Mouse (Mus musculus): ENCODE results near the gene Srp9. TPM values are rescaled to one million over a fixed set of nuclear protein-coding genes. Genes with fewer than 3 reads are reported as not detected.

Gene Srp9
- total RNA-seq, 4 experiments from 2014 or later, result 41.5 to 49.1 (median 45.6) TPM

DNA sequence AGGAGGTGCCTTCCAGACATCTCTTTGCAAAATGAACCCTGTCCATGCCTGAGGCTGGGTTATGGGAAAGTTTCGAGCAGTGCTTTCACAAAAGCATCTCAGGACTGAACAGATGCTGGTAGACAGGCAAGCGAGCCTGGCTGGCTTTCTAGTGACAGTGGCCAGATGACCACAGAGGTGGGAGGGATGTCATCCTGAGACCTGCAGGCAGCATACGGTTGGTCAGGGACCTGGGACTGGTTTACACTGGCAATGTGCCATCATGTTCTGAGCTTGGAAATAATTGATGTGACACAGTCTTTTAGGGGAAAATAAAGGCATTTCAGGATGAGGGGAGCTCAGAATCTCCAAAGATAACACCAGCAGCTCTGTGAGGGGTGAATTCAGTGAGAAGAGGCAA is 19.5 kb upstream of the Srp9 start:
- DNase-seq (ENCODE audit: low spot score in 2 of 2), result no peak

DNA sequence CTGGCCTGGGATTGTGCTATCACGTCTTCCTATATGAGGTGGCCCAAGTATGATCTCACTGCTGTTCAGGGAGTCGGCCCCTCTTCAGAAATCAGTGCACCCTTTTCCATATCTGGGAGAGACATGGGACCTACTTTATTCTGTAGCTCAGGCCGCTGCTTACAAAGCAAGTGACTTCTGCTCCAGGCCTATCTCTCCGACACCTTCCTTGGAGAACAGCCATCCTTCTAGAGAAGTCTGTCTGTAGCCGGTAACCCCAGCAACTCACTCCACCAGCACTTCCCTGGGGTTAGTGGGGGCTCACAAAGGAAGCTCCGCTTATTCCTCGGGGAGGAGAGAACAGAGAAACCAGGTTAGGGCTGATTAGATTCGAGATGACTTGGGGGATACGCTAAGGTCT is 17.3 kb upstream of the Srp9 start:
- DNase-seq (ENCODE audit: low spot score in 2 of 2), result no peak

DNA sequence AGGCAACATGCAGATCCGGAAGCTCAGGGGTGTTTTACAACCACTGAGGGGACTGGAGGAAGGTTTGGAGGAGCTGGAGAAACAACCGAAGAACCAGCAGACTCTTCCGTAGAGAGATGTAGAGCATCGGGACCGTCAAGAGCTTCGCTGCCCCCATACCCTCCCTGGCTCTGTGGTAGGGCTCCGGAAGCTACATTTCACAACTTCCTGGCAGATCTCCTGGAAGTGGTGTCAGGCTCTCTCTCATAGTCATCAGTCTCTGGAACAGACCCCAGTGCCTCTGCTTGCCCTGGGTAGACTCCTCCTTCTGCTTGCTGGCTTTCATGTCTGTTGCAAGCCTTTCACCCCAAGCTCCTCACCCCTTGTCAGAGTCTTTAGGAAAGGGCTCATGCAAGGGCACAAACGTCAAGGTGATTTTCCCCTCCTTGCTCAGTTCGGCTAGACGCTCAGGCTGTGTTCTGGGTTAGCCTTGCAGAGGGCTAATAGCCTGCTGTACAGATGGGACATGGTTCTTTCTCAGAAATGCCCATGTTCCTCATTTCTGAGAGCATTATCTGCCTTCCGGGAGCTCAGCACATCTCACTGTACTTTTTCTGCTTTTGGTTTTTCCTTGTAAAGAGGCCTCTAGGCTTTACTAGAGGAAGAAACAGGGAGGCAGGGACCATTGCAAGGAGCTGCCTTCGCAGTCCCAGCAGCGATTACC is 16.0 kb upstream of the Srp9 start:
- DNase-seq (ENCODE audit: low spot score in 2 of 2), result peak in 1 of 2 experiments; percentile 38

DNA sequence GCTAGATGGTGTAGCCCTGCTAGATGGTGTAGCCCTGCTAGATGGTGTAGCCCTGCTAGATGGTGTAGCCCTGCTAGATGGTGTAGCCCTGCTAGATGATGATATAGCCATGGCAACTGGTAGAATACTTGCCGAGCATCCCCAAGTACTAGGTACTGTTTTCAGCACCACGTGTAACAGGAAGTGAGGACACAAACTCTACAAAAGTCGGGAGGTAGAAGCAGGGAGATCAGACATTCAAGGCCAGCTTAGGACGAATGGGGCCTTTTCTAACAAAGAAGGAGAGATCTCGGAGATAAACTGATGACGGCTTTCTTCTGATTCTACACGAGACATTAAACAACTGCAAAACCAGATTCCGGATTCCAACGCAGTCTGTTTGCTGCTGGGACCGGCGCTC is 14.4 kb upstream of the Srp9 start:
- DNase-seq (ENCODE audit: low spot score in 2 of 2), result no peak

DNA sequence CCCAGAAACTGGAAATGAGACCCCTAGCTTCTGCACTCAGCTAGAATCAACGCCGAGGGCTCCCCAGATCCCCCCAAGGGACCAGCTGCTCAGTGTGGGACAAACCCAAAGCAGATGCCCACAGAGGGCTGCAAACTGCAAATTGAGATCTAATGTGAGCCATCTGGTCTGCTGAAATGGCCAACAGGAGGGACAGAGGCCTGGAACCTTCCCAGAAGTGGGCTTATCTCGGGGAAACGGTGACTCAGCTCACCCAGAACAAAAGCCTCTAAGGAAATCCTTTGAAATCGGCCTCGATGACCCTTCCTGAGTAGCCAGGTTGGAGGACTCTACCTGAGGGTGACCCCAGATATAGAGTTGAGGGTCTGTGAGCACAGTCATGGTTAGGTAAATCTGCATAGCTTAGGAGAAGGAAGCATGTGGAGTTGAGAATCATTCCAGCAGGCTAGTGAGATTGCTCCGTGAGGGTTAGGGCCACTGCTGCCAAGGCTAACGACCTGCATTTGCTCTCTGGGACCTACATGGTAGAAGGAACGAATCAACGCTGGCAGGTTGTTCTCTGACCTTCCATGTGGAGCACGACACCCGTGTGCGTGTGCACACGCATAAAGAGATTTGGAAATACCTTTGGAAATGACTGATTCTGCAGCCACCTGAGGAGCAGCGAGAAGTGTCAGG is 13.7 kb upstream of the Srp9 start:
- no peak for DNase-seq (ENCODE audit: low spot score in 2 of 2)

DNA sequence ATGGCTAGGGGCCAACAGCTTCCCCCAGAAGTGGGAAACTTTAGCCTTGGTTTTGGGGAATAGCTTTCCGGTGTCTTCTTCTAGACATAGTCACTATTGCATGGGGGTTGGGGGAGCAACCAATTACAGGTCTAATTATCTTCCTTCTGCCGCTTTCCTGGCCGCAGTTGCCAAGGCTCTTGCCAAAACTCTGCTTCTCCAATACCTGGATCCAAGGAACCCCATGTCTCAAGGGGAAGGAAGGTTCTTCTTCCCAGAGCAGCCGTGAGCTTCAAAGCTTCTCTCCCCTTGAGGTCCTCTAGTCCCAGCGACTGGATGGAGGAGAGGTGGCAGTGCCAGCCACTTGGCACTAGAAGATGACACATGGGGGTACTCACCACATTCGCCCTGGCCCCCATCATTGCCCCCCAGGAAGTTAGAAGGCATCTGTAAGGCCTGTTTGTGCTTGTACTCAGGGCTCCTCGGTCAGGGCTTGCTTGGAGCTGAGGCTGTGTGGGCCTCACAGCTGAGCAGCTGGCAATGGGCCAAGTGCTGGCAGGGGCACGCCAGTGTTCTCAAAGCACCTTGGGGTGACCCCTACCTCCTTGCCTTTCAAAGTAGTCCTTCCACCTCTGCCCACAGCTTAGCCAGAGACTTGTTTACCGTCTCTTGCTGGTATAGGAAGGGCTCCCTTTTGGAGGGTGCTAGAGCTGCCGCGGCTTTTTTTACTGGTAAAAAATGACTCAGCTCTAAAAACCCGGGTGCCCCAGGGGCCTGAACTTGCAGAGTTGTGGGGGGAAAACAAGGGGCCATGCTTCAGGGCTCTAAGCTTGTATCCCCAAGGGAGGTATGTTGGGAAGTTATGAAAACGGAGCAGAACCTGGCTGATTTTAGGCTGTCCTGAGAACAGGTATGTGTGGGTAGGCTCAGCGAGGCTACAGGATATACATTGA is 12.9 kb upstream of the Srp9 start:
- no peak for DNase-seq (ENCODE audit: low spot score in 2 of 2)

DNA sequence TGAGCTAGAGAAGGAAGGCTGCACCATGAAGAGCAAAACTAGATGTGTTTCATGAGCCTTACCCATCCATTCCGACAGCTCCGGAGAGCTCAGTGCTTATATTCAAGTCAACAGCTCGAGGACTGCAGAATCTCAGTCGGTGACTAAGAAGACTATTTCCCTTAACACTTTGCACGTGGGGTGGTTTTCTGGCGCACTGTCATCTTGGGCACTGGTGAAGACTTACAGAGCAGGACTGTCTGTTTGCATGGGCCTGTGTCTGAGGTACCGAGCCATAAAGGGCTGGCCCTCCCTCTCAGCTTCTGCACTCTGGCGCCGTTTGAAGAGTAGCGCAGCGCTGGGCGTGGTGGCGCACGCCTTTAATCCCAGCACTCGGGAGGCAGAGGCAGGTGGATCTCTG is 12.2 kb upstream of the Srp9 start:
- no peak for DNase-seq (ENCODE audit: low spot score in 2 of 2)

DNA sequence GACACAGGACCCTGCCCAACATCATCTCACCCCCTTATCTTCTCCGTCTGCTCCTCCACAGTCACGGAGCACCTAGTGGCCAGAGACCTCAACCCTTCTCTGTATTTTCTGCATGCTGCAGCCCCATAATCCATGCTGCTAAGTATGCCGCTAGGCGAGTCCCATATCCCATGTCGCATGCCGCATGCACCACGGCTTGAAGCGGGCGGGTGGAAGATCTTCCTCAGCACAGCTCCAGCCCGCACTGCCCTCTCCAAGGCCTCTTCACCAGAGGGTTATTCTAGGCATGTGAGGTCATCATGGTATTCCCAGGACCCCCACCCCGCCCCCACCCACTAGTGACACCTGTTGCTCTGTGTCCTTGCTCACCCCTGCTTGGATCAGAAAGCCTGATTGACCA is 11.4 kb upstream of the Srp9 start:
- no peak for DNase-seq (ENCODE audit: low spot score in 2 of 2)

DNA sequence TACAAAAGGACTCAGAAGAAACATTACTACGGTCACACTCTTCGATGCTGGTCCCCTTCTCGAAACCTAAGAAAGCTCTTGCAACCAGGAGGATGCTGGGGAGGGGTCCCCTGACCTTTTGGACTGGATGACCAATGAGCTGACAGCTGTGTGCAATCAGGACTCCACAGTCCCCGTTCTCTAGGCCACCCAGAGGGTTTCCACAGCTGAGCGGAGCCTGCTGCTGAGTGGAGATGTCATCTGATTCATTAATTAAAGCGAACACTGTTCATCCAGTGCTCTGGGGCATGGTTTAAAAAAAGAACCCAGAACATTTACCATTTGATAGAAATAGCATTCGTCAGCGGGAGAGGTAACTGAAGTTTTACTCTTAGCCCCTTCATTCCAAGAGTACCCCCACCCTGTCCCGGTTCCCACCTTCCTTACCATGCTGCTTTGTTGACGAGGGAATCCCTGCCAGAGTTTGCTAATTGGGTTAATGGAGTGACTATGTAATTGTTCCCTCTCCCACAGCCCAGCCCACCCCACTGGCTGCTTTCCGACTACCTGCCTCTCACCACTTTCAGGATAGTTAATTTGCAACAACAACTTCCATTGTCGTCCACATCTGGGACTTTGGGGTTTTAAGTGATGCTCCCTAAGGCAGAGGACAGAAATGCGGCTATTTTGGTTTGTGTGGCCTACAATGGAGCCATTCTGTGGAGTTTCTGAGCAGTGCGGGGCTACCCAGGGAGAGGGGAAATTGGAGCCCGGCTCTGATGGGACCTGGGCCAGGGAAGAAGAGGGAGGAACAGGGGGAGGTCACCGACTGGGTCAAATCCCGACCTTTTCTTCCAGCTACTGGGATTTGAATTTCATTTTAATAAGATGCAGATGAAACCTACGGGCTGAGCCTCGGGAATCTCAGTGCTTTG is 10.7 kb upstream of the Srp9 start:
- no peak for DNase-seq (ENCODE audit: low spot score in 2 of 2)

DNA sequence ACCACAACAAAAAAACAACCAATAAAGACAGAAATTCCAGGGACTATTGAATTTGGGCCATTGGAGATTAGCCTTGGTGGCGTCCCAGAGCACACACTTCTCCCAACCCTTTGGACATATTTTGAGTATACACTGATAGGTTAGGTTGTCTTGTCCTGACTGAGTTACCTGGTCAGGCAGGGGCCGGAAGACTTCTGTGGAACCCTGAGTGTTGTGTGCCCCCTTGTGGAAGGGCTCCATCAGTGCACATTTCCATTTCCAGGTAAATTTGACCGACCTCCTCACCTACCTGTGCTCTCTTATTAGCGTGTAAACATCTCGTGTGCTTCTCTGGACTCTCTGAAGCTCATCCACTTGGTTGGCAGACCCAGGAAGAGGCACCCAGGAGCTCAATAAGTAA is 9.3 kb upstream of the Srp9 start:
- DNase-seq (ENCODE audit: low spot score in 2 of 2), result no peak

DNA sequence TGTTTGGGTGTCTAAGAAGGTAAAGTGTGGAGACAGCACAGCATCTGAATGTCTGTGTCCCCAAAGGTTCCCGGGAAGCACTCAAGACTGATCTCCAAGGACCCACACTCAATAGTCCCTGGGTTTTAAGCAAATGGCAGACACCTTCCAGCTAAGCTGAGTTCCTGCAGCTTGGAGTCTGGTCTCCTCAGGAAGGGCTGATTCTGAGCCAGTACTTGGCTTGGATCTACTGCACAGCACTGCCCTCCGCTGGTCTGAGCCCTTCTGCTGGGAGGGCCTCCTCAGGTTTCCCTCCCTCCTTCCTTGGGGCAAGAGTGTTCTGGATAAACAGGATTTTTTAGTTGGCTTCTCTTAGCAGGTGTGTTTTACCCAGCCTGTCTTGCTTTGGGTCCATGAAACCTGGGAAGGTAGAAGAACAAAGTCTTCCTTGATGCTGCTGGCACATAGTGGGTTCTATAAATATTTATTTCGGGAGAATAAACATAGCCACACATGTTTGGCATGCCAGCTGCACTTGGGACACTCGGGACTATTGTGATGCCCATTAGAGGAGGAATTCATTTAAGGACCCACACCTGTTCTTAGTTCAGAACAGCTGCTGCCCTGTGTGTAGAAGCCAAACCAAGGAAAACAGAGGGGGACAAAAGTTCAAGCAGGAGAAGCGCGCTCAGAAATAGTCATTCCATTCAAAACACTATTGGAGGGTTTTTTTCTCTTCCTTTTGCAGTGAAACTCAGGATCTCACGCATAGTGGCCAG is 8.7 kb upstream of the Srp9 start:
- DNase-seq (ENCODE audit: low spot score in 2 of 2), result no peak

DNA sequence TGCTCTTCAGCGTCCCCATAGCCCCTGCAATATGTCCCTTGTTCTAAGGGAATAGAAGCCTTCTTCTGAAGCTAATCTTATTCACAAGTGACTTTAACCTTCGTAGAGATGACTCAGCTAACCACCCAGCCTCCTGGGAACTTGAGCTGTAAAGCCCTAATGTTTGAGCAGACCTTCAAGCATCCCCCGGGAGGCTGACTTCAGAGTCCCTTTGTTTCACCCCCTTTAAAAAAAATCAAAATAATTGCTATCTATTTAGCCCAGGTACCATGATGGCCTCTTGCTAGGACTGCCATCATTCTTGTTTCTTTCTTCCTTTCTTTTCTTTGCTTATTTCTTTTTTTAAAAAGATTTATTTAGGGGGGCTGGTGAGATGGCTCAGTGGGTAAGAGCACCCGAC is 2.1 kb upstream of the Srp9 start:
- DNase-seq (ENCODE audit: low spot score in 2 of 2), result no peak

DNA sequence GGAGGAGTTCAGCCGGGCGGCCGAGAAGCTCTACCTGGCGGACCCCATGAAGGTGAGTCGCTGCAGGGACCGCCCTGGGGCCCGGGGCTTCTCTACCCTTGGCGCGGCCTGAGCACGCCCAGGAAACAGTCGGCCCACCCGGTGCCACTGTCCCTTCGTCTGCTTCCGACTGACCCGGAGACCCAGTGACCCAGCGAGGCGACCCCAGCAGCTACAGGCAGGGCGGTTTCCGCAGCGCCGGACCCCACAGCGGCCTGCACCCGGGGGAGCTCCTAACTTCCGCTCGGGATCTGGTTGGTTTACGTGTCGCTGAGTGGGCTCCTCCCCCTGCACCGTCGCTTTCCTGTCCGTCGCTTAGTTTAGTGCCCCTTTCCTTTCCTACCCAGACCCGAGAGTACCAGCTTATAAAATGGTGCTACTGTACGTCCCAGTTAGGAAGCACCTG is 409 bp downstream of the Srp9 start:
- DNase-seq (ENCODE audit: low spot score in 2 of 2), result peak; percentile 66 to 69

DNA sequence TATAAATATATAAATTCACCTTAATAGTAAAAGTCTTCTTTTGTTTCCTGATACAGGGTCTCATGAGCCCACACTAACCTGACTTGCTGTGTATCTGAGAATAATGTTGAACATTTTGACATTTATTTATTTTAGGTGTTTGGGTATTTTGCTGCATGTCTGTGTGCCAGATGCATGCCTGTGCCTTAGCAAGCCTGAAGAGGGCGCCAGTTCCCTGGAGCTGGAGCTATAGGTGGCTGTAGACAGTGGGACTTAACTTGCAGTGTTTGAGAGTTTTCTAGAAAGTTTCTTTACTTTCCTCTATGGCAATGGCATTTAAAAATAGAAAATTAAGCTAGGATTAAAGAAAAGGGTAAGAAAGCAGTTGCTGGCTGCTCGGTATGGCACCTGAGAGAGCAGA is 6.3 kb downstream of the Srp9 start:
- DNase-seq (ENCODE audit: low spot score in 2 of 2), result no peak

DNA sequence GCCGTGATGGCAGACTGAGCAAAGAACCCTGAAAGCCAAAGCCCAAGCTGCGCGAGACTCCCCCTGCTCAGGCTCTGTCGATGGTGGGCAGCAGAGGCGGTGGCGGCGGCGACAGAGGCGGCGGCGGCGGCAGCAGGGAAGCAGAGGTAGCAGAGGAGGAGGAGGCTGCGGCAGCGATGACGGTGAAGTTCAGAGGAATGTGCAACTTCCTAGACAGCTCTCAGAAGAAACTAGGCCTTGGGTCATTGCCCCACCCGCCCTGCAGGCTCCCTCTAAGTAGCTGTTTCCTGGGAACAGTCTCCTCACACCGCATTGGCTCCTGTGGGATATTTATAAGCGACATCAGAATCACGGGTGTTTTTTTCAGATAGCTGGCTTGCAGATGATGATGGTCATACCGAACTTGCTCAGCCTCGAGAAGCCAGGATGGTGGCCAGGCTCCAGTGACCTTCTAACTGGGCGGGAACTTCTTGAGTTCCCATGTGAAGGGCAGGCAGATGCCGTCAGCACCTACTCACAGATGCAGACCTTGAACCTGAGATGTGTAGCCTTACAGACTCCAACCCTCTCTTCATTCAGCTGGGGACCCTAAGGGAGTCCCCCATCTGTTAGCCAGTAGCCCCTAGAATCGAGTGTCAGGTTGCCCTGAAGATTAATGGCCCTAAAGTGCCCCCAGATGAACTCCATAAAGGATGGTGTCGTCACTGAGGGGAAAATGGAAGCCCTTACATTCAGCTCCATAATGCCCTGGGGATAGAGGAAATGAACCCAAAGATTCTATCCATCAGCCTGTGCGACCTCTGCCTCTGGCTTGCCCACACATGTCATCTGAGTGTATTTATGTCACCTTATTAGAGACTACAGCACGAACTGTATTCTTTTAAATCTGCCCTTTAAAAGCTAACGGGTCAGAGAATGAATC is 12.9 kb downstream of the Srp9 start:
- DNase-seq (ENCODE audit: low spot score in 2 of 2), result no peak

DNA sequence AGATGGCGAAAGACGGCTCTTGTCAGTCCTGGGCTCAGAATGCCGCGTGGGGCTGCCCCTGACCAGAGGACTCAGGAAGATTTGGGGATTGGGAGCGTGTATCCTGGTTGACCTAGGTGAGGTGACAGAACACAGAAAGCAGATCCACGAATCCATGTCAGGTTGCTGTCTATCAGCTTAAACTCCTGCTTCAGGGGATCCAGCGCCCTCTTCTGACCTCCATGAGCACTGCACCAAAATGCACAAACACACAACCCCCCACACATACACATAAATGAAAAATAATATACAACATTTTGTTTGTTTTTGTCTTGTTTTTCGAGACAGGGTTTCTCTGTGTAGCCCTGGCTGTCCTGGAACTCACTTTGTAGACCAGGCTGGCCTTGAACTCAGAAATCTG is 13.6 kb downstream of the Srp9 start:
- no peak for DNase-seq (ENCODE audit: low spot score in 2 of 2)

DNA sequence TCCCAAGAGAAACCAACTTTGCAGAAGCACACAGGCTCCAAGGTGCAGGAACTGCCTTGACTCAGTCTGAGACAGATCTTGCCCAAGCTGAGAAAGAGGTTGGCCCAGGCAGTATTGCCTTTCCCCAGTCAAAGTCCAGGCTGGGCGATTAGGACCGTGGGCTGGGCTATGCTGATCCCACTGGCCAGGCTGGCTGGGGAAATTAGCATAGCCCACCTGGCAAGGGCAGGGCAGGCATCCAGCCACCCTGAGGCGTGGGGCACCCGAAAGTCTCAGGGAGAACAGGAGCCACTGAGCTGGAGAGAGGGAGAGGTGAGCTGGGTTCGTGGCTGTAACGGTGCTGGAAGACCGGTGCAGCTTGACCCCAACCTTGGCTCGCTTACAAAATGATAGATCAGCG is 15.4 kb downstream of the Srp9 start:
- no peak for DNase-seq (ENCODE audit: low spot score in 2 of 2)

DNA sequence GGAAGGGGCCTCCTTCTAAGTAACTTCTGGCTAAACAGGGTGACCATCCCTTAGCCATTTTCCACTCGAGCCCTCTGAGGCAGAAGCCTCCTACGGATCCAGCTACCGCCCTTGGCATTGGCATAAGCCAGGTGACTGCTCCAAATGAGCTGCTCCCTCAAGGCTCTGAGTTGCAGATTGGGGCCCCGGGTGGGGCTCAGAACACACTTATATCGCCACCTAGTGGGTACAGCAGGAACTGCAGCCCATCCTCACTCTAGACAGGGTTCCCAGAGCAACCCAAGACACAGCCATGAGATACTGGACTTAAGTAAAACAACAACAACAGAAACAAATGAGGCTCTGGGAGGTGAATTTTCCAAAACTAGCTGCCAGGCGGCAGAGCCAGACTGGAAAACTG is 15.8 kb downstream of the Srp9 start:
- DNase-seq (ENCODE audit: low spot score in 2 of 2), result peak; percentile 57 to 59

DNA sequence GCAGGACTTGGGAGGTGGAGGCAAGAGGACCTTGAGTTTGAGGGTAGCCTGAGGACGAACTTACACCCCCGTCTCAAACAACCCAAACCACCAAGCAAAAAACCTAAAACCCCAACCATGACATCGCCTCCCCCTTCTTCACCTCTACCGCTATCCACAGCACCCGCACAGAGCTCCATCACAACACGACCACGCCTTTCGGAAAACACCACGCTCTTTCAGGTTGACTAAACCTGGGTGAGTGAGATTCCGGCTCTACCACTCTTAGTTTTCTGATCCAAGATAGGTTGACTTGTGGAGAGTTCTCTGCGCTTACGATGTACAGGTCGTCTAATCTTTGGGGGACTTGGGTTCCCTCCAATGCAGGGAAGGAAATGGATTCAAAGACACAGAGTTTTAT is 18.2 kb downstream of the Srp9 start:
- no peak for DNase-seq (ENCODE audit: low spot score in 2 of 2)

All from gastrocnemius, adult 8-10 months (tissue).